Mouse (Mus musculus) ES-E14 (cell line): ENCODE data around the gene Fkbp5.

Experiments used
- HCFC1 ChIP-seq: IDR thresholded peaks from 2 replicates; pipeline ENCODE4 v1.6.1; 2012; ENCODE audit warnings: low read length, inconsistent platforms, borderline replicate concordance; ENCODE audit not compliant: insufficient read depth
- MAFK ChIP-seq: IDR thresholded peaks from 2 replicates; pipeline ENCODE4 v1.6.1; 2014; ENCODE audit warnings: mild to moderate bottlenecking, low read depth, low read length, inconsistent platforms; ENCODE audit not compliant: insufficient read depth
- ZC3H11A ChIP-seq: IDR thresholded peaks from 2 replicates; pipeline ENCODE4 v1.6.1; 2012; ENCODE audit warnings: low read depth, mild to moderate bottlenecking, inconsistent platforms, low read length, borderline replicate concordance

- TF ChIP-seq HCFC1 = no peak
- no peak for TF ChIP-seq MAFK
- TF ChIP-seq ZC3H11A = no peak
Observed at GRCm38 (mm10) chr17:28519827-28520226, 2.5 kb upstream of the Fkbp5 start.
